Comparison of ENCODE assay signal across 9 mouse cellular contexts in genomic region chr5:64365187-64366066, GRCm38 (mm10).
DNase-seq lines count a peak whose midpoint lies in the region; ATAC-seq and TF ChIP-seq lines count a peak whose summit lies in the region.
"Had no signal": no experiment of that assay in that cellular context is flagged by ENCODE, and none has a peak within 500 bp of the region (broad histone marks: within the 10 kb centered on the region; RNA-seq: fewer than 3 reads in every experiment).

No protein-coding gene starts in this region.

- no peaks in the 10 kb centered on the region for H3K27me3 ChIP-seq in kidney, adult 2 months (replicated peaks; ENCODE audit: control insufficient read depth, insufficient read depth, low read length)
- H3K27me3 ChIP-seq in embryonic facial prominence, embryonic 14.5 days (replicated peaks; ENCODE audit: control insufficient read depth, insufficient read depth, low read length): no peaks in the 10 kb centered on the region
- no peaks in the 10 kb centered on the region for H3K27me3 ChIP-seq in stomach, embryonic 16.5 days (ENCODE audit: control insufficient read depth, insufficient read depth, low read length)
- H3K27me3 ChIP-seq in heart, embryonic 10.5 days (ENCODE audit: insufficient read depth, poor library complexity, severe bottlenecking): no peaks in the 10 kb centered on the region
- H3K27me3 ChIP-seq: neural tube, embryonic 13.5 days had no signal

- peaks cover 24% of the 10 kb centered on the region for H3K4me1 ChIP-seq in kidney, adult 2 months (ENCODE audit: control insufficient read depth, insufficient read depth, low read length)
- peaks cover 38% of the 10 kb centered on the region for H3K4me1 ChIP-seq in embryonic facial prominence, embryonic 14.5 days (ENCODE audit: control insufficient read depth, insufficient read depth, low read length)
- peaks cover 39% of the 10 kb centered on the region for H3K4me1 ChIP-seq in stomach, embryonic 16.5 days (ENCODE audit: control insufficient read depth, insufficient read depth, low read length)
- peaks cover 18% of the 10 kb centered on the region for H3K4me1 ChIP-seq in heart, embryonic 10.5 days

- ATAC-seq in embryonic facial prominence, embryonic 14.5 days (ENCODE audit: low read depth): no peak
- no peak for ATAC-seq in stomach, embryonic 16.5 days (ENCODE audit: insufficient read depth, low FRiP score)

- no peak overlapping the region for H3K9ac ChIP-seq in embryonic facial prominence, embryonic 14.5 days (ENCODE audit: low read depth, low read length)
- H3K9ac ChIP-seq in stomach, embryonic 16.5 days (ENCODE audit: low read length): no peak overlapping the region
- H3K9ac ChIP-seq: neural tube, embryonic 13.5 days had no signal

- no peaks in the 10 kb centered on the region for H3K9me3 ChIP-seq in embryonic facial prominence, embryonic 14.5 days (ENCODE audit: control insufficient read depth, low read length)
- H3K9me3 ChIP-seq in stomach, embryonic 16.5 days (replicated peaks; ENCODE audit: control insufficient read depth, low read length): no peaks in the 10 kb centered on the region
- no peaks in the 10 kb centered on the region for H3K9me3 ChIP-seq in heart, embryonic 10.5 days
- H3K9me3 ChIP-seq: neural tube, embryonic 13.5 days had no signal

- H3K36me3 ChIP-seq in kidney, adult 2 months (ENCODE audit: control insufficient read depth, insufficient read depth, low read length): no peaks in the 10 kb centered on the region
- no peaks in the 10 kb centered on the region for H3K36me3 ChIP-seq in embryonic facial prominence, embryonic 14.5 days (ENCODE audit: control insufficient read depth, insufficient read depth, low read length)
- H3K36me3 ChIP-seq in stomach, embryonic 16.5 days (ENCODE audit: control insufficient read depth, insufficient read depth, low read length): no peaks in the 10 kb centered on the region
- no peaks in the 10 kb centered on the region for H3K36me3 ChIP-seq in heart, embryonic 10.5 days
- H3K36me3 ChIP-seq: neural tube, embryonic 13.5 days had no signal

- no peak for TF ChIP-seq POLR2A in kidney, adult 2 months (IDR thresholded peaks at IDR 0.05; ENCODE audit: low read depth, low read length)

- TF ChIP-seq CTCF in kidney, adult 2 months (conservative IDR thresholded peaks at IDR 0.05; ENCODE audit: insufficient read depth, insufficient read length, low read depth, low read length): no peak

- 81% methylated on average over 11 of the region's 11 CpGs for WGBS in kidney, adult 2 months
- WGBS in embryonic facial prominence, embryonic 14.5 days: 83% methylated on average over 11 of the region's 11 CpGs
- WGBS in stomach, embryonic 16.5 days: 62% methylated on average over 11 of the region's 11 CpGs
- WGBS in heart, embryonic 10.5 days: 83% methylated on average over 11 of the region's 11 CpGs

- H3K4me3 ChIP-seq in kidney, adult 2 months (ENCODE audit: insufficient read depth, low read depth, low read length): no peak overlapping the region
- H3K4me3 ChIP-seq in embryonic facial prominence, embryonic 14.5 days (ENCODE audit: low read depth, low read length): no peak overlapping the region
- no peak overlapping the region for H3K4me3 ChIP-seq in stomach, embryonic 16.5 days (replicated peaks; ENCODE audit: low read length)
- no peak overlapping the region for H3K4me3 ChIP-seq in heart, embryonic 10.5 days
- H3K4me3 ChIP-seq: neural tube, embryonic 13.5 days had no signal

- peak; percentile 24 for DNase-seq in kidney, adult 2 months
- DNase-seq in kidney, postnatal 36 days: no peak
- peak; percentile 62 to 64 for DNase-seq in right cerebral cortex, adult 2 months (ENCODE audit: low spot score in 2 of 2)
- DNase-seq in right cerebral cortex, postnatal 14 days: no peak
- DNase-seq in embryonic facial prominence, embryonic 14.5 days (ENCODE audit: low spot score): no peak
- DNase-seq in cerebellum, adult 9-10 months: no peak
- no peak for DNase-seq in heart, embryonic 10.5 days (ENCODE audit: low spot score)

- 0 out of 2 replicates have a peak overlapping the region, but pooled peaks have one; percentile 39 for H3K27ac ChIP-seq in kidney, adult 2 months (ENCODE audit: insufficient read depth, low read depth, low read length)
- peak overlapping the region; percentile 67; the same call in 1 of the 2 replicates for H3K27ac ChIP-seq in embryonic facial prominence, embryonic 14.5 days (replicated peaks; ENCODE audit: low read depth, low read length)
- peak overlapping the region; percentile 95 for H3K27ac ChIP-seq in stomach, embryonic 16.5 days (ENCODE audit: low read length)
- H3K27ac ChIP-seq in heart, embryonic 10.5 days: no peak overlapping the region

- no peak overlapping the region for H3K4me2 ChIP-seq in embryonic facial prominence, embryonic 14.5 days (ENCODE audit: low read depth, low read length)
- H3K4me2 ChIP-seq in stomach, embryonic 16.5 days (ENCODE audit: low read depth, low read length): no peak overlapping the region

Comparison
In these comparisons a context has a peak if more than half of its experiments do, and no peak if none do; other contexts are left out.
1. DNase-seq: peak in kidney, adult 2 months (single experiment) and right cerebral cortex, adult 2 months (2 of 2); none in kidney, postnatal 36 days (0 of 2), right cerebral cortex, postnatal 14 days (single experiment), embryonic facial prominence, embryonic 14.5 days (single experiment), cerebellum, adult 9-10 months (single experiment) and heart, embryonic 10.5 days (single experiment).